Mouse (Mus musculus): ENCODE measurements around the gene Gm11437. TPM values are rescaled to one million over a fixed set of nuclear protein-coding genes. Genes with fewer than 3 reads are reported as not detected.

The Gm11437 gene
- total RNA-seq, 2 experiments from 2014 or later: not detected

Other genes with a start within 250 kb of the Gm11437 start
- gene Ddx52, start 225.4 kb downstream of the Gm11437 start, total RNA-seq (2021): 10 to 100 TPM; 11.0 to 12.0 TPM
- gene Synrg, start 203.0 kb downstream of the Gm11437 start, total RNA-seq (2021): 10 to 100 TPM; 44.3 to 47.7 TPM
- gene Dusp14, start 98.2 kb downstream of the Gm11437 start, total RNA-seq (2021): 10 to 100 TPM; 62.4 to 63.7 TPM
- gene Tada2a, start 37.9 kb downstream of the Gm11437 start, total RNA-seq (2021): 10 to 100 TPM; 36.0 to 36.4 TPM
- gene Acaca, start 37.8 kb downstream of the Gm11437 start, total RNA-seq (2021): 10 to 100 TPM; 75.7 to 81.2 TPM